Mouse (Mus musculus) forelimb bud, embryonic 11.5 days (tissue): ENCODE measurements at regions not wholly inside any gene's neighbourhood (a gene's known extent, or its start where the extent isn't known, plus 50 kb on each side); places are given as distances from the start of the nearest gene placed in this dataset.

Experiments used
- DNase-seq: peaks from one replicate; pipeline ENCODE4 v3.0.0-alpha.2; 2012; ENCODE audit warnings: low read depth, low spot score

- no peak for DNase-seq
Observed at GRCm38 (mm10) chr11:109088488-109089252, 55.5 kb downstream of the E030025P04Rik start.

- no peak for DNase-seq
Observed at GRCm38 (mm10) chr11:109081957-109082356, 62.2 kb downstream of the E030025P04Rik start.

- peak; percentile 36 for DNase-seq
Observed at GRCm38 (mm10) chr11:109081454-109081853, 62.7 kb downstream of the E030025P04Rik start.

- peak; percentile 53 for DNase-seq
Observed at GRCm38 (mm10) chr11:109080847-109081415, 63.2 kb downstream of the E030025P04Rik start.

- no peak for DNase-seq
Observed at GRCm38 (mm10) chr11:109079466-109079865, 64.7 kb downstream of the E030025P04Rik start.

- DNase-seq: no peak
Observed at GRCm38 (mm10) chr11:109076587-109077417, 67.4 kb downstream of the E030025P04Rik start.

- no peak for DNase-seq
Observed at GRCm38 (mm10) chr11:109071340-109071739, 72.8 kb downstream of the E030025P04Rik start.

- DNase-seq: no peak
Observed at GRCm38 (mm10) chr11:109070412-109070811, 73.8 kb downstream of the E030025P04Rik start.

- DNase-seq: no peak
Observed at GRCm38 (mm10) chr11:109069326-109069709, 74.9 kb downstream of the E030025P04Rik start.

GRCm38 (mm10) chr11:109068371-109069325 lies 75.5 kb downstream of the E030025P04Rik start:
- DNase-seq: peak; percentile 27

GRCm38 (mm10) chr11:109067733-109068132 lies 76.4 kb downstream of the E030025P04Rik start:
- DNase-seq: no peak

GRCm38 (mm10) chr11:109061971-109062370 lies 82.2 kb downstream of the E030025P04Rik start:
- DNase-seq: no peak

GRCm38 (mm10) chr11:109060527-109060908 lies 83.7 kb downstream of the E030025P04Rik start:
- DNase-seq: no peak

GRCm38 (mm10) chr11:109059863-109060526 lies 84.2 kb downstream of the E030025P04Rik start:
- DNase-seq: no peak

GRCm38 (mm10) chr11:109058021-109058420 lies 86.1 kb downstream of the E030025P04Rik start:
- no peak for DNase-seq

GRCm38 (mm10) chr11:109048257-109049101 lies 95.7 kb downstream of the E030025P04Rik start:
- DNase-seq: no peak

- no peak for DNase-seq
Observed at GRCm38 (mm10) chr11:109047483-109048110, 96.6 kb downstream of the E030025P04Rik start.

- DNase-seq: no peak
Observed at GRCm38 (mm10) chr11:109046446-109046845, 97.7 kb downstream of the E030025P04Rik start.

- DNase-seq: no peak
Observed at GRCm38 (mm10) chr11:109040519-109040916, 103.7 kb downstream of the E030025P04Rik start.
